Mouse (Mus musculus) C2C12 (cell line): ENCODE data around the gene Slc26a3. TPM values are rescaled to one million over a fixed set of nuclear protein-coding genes. Genes with fewer than 3 reads are reported as not detected.

Experiments
- H3K27me3 ChIP-seq: one replicate; pipeline ENCODE4 v1.6.1; 2011; ENCODE audit not compliant: control insufficient read depth, insufficient read depth, insufficient read length
- H3K36me3 ChIP-seq: one replicate; pipeline ENCODE4 v1.6.1; 2011; ENCODE audit not compliant: control insufficient read depth, insufficient read depth
- H3K4me3 ChIP-seq: one replicate; pipeline ENCODE4 v1.5.1; 2011; ENCODE audit warnings: mild to moderate bottlenecking, control low read depth; ENCODE audit not compliant: poor library complexity, insufficient read depth, severe bottlenecking
- H3K79me2 ChIP-seq: one replicate; pipeline ENCODE4 v1.6.1; 2011; ENCODE audit not compliant: control insufficient read depth, insufficient read depth
- H3K79me3 ChIP-seq: one replicate; pipeline ENCODE4 v1.6.1; 2011; ENCODE audit warnings: low read depth, control low read depth
- H3ac ChIP-seq: one replicate; pipeline ENCODE3; 2011; ENCODE audit warnings: low read depth; ENCODE audit not compliant: control insufficient read depth, insufficient read length
- CEBPB ChIP-seq: IDR thresholded peaks from one replicate; pipeline ENCODE4 v1.6.1; 2011; ENCODE audit warnings: low read depth, mild to moderate bottlenecking, control low read depth, moderate library complexity
- CTCF ChIP-seq: IDR thresholded peaks from one replicate; pipeline ENCODE4 v1.5.1; 2011; ENCODE audit not compliant: control insufficient read depth, insufficient read depth, insufficient read length
- FOSL1 ChIP-seq: IDR thresholded peaks from one replicate; pipeline ENCODE4 v1.8.0; 2011; ENCODE audit warnings: mild to moderate bottlenecking, low read length; ENCODE audit not compliant: poor library complexity, insufficient read depth, severe bottlenecking
- MAX ChIP-seq: IDR thresholded peaks from one replicate; pipeline ENCODE4 v1.6.1; 2011; ENCODE audit warnings: mild to moderate bottlenecking, control low read depth
- MYOD1 ChIP-seq: IDR thresholded peaks from one replicate; pipeline ENCODE4 v1.6.1; 2011; ENCODE audit warnings: low read depth; ENCODE audit not compliant: control insufficient read depth, insufficient read length
- MYOG ChIP-seq: IDR thresholded peaks from one replicate; pipeline ENCODE4 v1.6.1; 2011; ENCODE audit not compliant: control insufficient read depth, insufficient read length; ENCODE audit errors: extremely low read depth
- USF1 ChIP-seq: IDR thresholded peaks from one replicate; pipeline ENCODE4 v1.6.1; 2011; ENCODE audit warnings: low read depth, mild to moderate bottlenecking, control low read depth, moderate library complexity
- polyA plus RNA-seq: library from polyadenylated mRNA; unstranded; fragments of >200 nt; fragmentation: generic; extraction: Trizol; gene quantifications from one replicate; pipeline ENCODE4 v1.2.1, GENCODE M21; 2012; ENCODE audit warnings: missing spikeins

Gene Slc26a3
- polyA plus RNA-seq, 1 experiment, result not detected

- no peak overlapping the region for H3ac ChIP-seq
- H3K4me3 ChIP-seq, result no peak overlapping the region
- H3K27me3 ChIP-seq, result no peaks in the 10 kb centered on the region
- H3K36me3 ChIP-seq, result no peaks in the 10 kb centered on the region
- no peaks in the 10 kb centered on the region for H3K79me3 ChIP-seq
- no peak for TF ChIP-seq MAX
- no peak for TF ChIP-seq CTCF
- no peak for TF ChIP-seq MYOG
- TF ChIP-seq CEBPB, result no peak
- no peak for TF ChIP-seq USF1
- no peak for TF ChIP-seq MYOD1
- TF ChIP-seq FOSL1, result no peak
- no peaks in the 10 kb centered on the region for H3K79me2 ChIP-seq
Measured at GRCm38 (mm10) chr12:31369118-31369517, 21.6 kb upstream of the Slc26a3 start.

GRCm38 (mm10) chr12:31369656-31370055, 21.0 kb upstream of the Slc26a3 start:
- no peaks in the 10 kb centered on the region for H3K36me3 ChIP-seq
- H3K27me3 ChIP-seq, result no peaks in the 10 kb centered on the region
- H3ac ChIP-seq, result no peak overlapping the region
- no peaks in the 10 kb centered on the region for H3K79me2 ChIP-seq
- H3K4me3 ChIP-seq, result no peak overlapping the region
- TF ChIP-seq FOSL1 (no peak), CTCF (no peak), MAX (no peak), USF1 (no peak), MYOD1 (no peak), CEBPB (no peak), MYOG (no peak)
- H3K79me3 ChIP-seq, result no peaks in the 10 kb centered on the region

DNA sequence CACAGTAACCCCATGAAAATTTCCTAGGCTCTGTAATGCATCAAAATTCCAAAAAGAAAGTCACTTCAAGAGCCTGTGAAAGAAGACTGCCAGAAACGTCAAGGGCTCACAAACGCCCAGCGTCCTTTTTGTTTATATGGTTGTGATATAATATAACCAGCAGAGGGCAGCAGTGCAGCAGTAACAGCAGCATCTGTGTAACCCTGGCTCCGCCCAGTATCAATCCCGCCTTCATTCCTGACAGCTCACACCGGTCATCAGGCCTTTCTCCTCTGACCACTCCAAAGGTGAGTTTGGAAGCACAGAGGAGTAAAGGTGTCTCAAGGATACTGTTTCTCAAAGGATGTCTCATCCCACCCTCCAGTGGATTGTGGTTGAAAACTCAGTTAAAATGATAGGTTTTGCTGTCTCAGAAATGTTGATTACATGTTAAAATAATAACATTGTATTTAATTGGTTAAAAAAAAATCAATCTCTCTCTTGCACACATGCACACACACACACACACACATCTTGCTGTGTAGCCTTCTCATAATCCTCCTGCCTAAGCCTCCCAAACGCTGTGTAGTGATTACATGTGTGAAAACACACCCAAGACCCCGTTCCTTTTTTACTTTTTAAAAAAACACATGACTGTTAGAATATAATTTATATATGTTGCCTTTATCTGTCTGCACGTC, 15.9 kb upstream of the Slc26a3 start:
- Histone ChIP-seq H3K36me3 (no peaks in the 10 kb centered on the region), H3K27me3 (no peaks in the 10 kb centered on the region), H3K79me2 (no peaks in the 10 kb centered on the region), H3K4me3 (no peak overlapping the region), H3ac (no peak overlapping the region), H3K79me3 (no peaks in the 10 kb centered on the region)
- TF ChIP-seq CTCF (peak; percentile 24), MYOG (no peak)

DNA sequence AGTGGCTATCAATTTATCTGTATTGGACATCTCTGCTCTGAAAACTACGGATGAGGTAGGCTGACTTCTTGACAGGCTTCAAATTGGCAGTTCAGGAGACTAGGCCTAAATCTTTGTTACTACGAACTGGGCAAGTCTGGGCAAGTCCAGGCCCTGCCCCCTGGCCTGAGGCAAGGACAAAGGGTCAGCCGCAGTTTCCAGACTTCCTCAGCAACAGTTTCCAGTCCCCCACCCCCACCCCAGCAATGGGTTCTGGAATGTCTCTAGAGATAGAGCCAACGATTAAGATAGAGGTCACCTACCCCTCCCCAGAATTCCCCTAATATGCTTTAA, 15.4 kb upstream of the Slc26a3 start:
- H3K79me2 ChIP-seq, result no peaks in the 10 kb centered on the region
- no peaks in the 10 kb centered on the region for H3K36me3 ChIP-seq
- H3K4me3 ChIP-seq, result no peak overlapping the region
- H3ac ChIP-seq, result no peak overlapping the region
- no peak for TF ChIP-seq CTCF
- no peak for TF ChIP-seq MYOD1
- no peak for TF ChIP-seq USF1
- TF ChIP-seq FOSL1, result no peak
- no peak for TF ChIP-seq CEBPB
- TF ChIP-seq MYOG, result no peak
- TF ChIP-seq MAX, result no peak
- no peaks in the 10 kb centered on the region for H3K27me3 ChIP-seq
- no peaks in the 10 kb centered on the region for H3K79me3 ChIP-seq

DNA sequence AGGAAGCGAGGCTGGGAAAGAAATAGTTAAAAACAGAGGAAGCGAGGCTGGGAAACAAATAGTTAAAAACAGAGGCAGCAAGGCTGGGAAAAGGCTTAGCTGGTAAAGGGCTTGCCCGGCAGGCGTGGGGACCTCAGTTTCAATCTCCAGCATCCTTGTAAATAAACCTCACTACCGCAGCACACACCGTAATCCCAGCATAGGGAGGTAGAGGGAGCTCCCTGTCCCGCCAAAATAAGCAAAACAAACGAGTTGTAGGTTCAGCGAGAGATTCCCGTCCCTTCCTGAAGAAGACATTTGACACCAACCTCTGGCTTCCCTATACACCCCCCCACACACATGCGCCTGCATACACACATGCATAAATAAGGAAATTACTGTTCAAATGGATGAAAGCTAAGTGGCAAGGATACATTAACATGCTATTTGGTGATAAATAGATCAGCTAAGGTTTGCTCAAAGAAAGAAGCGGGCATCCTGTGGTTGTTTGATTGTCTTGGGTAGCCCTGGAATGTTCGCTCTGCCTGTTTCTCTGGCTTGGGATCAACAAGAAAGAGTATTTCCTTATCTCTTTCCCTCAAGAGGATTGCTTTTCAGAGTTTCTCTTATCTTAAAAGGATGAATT, 14.2 kb upstream of the Slc26a3 start:
- Histone ChIP-seq H3K27me3 (no peaks in the 10 kb centered on the region), H3K79me2 (no peaks in the 10 kb centered on the region), H3K79me3 (no peaks in the 10 kb centered on the region), H3K36me3 (no peaks in the 10 kb centered on the region), H3ac (no peak overlapping the region), H3K4me3 (no peak overlapping the region)
- TF ChIP-seq CEBPB, result no peak
- no peak for TF ChIP-seq MYOD1
- no peak for TF ChIP-seq MAX
- peak; percentile 9 for TF ChIP-seq CTCF
- no peak for TF ChIP-seq USF1
- no peak for TF ChIP-seq MYOG
- no peak for TF ChIP-seq FOSL1

DNA sequence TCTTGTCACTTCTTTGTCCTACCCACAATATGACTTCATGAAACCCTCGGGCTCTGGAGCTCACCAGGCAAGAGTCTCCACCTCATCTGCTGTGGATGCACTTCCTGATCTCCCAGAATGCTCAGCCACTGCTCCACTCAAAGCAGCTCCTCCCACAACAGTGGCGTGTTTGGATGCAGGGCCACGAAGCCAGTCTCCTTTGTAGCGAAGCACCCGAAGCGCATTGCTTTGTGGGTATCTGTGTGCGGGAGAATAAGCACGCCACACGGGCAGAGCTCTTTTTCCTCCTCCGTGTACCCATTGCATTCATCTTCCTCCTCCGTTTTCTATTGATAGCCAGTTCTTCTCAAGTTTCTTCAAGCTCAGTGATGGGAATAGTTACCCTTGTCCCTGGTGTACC, 13.4 kb upstream of the Slc26a3 start:
- no peaks in the 10 kb centered on the region for H3K27me3 ChIP-seq

More for the DNA sequence above, 13.4 kb upstream of the Slc26a3 start:
- Histone ChIP-seq H3K4me3 (no peak overlapping the region), H3ac (no peak overlapping the region), H3K79me2 (no peaks in the 10 kb centered on the region), H3K36me3 (no peaks in the 10 kb centered on the region), H3K79me3 (no peaks in the 10 kb centered on the region)
- TF ChIP-seq CTCF, result no peak
- TF ChIP-seq MYOG, result no peak
- no peak for TF ChIP-seq FOSL1
- no peak for TF ChIP-seq MAX
- no peak for TF ChIP-seq MYOD1
